Mouse (Mus musculus) ovary, postnatal 10 days (tissue): Measurements from ENCODE around the gene Nlgn1.

Source experiments
- DNase-seq: peaks from one replicate; pipeline ENCODE4 v3.0.0; 2022; ENCODE audit warnings: low spot score

Nlgn1 gene

DNA sequence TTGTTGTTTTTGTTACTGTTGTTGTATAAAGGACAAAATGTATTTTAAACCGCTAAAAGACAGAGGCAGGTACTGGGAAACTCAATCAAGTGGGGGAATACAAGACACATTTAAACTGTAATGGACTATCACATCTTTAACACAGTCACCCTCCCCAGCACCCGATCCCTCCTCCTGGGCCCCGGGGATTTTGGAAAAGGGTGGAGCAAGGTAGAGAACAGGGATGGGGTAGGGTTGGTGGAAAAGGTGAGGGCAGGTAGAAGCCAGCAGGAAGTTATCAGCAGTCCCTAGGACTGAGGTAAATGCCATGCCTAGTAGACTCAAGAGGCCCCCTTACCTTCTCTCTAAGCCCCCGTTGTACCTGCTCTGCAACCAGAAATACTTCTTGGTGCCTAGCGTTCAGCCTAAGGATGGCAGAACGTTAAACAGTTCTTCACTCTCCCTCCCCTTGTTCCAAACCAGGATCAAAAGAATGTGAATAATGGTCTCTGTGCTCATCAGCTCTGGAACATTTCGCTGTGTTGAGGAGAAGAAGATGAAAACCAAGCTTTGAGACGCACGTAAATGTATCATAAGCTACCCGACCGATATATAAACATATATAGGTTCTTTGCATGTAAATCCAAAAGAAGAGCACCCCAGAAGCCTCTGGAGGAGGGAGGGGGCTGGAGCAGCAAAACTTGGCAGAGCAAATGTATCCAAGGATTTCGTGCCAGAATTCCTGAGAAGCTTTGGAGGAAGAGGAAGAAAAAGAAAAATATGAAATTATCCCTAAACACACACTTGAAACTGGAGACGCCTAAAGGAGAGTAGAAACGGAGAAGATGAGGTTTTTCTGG, at the start of gene Nlgn1:
Gene Nlgn1 (minus strand): TSS at position 61 of the 839 bp plus-strand sequence.
- DNase-seq: no peak

DNA sequence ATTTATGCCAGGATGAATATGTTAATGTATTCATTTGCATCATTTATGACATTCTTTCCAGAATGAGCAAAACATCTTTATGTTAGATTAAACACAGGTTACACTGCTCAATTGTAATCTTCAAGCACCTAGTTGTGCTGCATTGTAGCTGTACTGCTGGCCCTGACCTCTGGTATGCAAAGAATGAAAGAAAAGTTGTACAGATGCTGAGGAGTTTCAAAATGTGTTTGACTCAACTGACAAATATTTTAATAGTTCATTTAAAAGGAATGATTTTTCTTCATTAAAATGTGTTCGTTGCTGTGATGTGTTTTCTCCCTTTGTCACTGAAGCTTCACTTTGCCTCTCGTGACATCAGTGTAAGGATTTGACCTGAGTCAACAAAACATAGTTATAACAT, 46.0 kb upstream of the Nlgn1 start:
- DNase-seq: no peak

DNA sequence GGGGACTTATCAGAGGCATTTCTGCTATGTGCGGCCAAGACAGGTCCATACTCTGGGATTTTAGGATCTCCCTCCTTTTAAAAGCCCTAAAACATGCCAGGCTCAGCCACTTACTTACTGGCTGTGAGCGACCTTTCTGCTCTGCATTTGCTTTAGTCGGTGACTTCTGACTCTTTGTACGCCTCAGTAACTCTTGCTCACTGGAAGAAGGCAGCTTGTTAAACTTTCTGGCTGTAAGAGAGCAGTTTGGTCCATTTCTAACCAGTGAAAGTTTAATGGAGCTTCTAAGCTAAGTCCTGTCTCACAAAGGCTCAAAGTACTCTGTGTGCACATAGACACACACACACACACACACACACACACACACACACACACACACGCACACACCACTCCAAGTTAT, 22.8 kb upstream of the Nlgn1 start:
- no peak for DNase-seq

DNA sequence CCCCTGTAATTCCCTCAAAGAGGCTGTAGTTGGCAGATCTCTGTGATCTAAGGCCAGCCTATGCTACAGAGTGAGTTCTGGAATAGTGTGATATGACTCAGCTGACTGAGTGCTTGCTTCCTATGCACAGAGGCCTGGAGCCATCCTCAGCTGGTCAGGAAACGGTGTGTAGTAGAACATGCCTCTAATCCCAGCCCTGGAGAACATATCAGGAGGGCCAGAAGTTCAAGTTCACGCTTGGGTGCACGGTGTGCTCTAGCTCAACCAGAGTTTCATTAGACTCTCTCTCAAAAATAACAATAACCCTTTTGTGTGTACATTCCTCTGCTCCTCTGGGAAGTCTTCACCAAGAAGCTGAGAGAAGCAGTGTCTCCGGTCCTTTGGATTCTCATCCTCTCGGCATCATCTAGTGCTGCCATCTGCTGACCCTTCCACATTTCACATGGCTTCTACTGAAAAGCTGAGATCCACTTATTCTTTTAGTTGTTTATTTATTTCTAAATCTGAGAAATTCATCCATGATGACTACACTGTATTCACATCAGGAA, 22.3 kb upstream of the Nlgn1 start:
- DNase-seq: no peak

DNA sequence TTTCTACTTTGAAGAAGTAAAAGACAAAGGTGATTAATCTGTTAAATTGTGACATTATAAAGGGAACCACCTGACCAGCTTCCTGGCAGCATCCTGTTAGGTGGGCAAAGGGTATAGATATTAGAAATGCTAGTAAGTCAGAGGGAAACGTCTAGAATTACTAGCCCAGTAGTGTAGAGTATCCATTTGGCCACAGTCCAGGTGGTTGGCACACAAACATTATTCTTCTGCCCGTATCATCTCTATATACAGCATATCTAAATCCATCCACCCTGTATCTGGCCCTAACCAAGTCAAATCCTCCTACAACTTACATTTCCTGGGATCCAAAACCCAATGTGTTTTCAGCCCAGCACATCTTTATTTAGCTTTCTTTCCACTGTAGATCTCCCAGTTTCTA, 5.2 kb upstream of the Nlgn1 start:
- no peak for DNase-seq

DNA sequence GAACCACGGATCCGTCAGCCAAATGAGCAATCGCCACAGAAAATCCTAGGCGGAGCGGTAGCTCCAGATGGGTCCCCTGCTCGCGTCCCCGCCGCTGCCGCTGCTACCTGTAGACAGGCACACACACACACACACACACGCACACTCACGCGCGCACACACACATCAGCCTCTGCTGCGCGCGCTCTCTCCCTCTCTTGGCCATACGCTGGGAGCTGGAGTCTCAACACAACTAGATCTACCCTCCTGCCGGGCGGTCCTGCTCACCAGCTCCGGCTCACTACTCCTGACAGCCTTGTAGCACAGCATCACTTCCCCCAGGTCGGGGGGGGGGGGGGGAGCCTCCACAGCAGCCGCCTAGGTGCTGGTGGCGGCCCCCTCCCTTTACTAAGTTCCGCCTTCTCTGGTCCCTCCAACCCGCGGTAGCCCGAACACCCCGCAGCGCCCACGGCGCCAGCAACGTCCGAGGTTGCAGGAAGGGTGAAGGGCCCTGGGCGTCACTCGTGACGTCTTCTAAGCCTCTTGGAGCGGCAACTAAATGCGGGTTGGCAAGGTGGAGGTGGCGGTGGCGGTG, 1.1 kb upstream of the Nlgn1 start:
- DNase-seq: no peak

DNA sequence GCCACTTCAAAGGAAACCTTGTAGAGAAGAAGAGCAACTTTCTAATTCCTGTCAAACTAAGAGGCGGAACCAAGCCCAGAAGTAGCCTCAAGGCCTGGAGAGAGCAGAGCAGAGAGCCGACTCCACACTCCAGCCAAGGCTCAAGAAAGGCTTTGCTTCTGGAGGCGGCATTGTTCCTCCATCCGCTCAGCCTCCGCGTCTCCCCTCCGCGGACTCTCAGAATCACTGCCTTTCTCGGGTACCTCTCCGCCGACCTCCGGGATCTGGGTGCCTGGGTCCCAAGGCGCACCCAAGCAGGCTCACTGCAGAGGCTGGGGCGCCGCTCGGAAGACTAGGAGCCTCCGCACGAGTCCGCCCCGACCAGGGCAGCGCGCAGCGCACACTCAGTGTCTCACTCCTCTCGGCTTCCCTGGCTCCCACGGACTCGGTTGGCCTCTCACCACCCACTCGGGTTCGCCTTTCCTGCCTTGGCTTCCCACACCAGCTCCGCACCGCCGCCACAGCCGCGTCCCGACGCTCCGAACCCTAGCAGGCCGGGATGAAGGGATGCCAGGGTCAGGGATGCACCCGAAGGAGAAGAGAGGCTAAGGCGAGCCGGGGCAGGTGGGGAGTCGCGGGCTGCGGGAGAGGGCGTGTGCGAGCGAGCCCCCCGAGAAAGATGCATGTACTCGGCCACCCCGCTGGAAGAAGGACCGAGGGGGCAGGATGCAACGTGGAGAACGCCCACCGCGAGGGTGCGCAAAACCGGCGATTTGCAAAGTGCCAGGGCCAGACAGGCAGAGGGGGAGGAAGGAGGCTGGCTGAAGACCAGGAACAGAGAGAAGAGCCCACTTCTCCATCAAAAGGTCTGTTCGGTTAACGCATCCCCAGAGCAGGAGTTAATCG, 841 bp downstream of the Nlgn1 start:
- DNase-seq: no peak

DNA sequence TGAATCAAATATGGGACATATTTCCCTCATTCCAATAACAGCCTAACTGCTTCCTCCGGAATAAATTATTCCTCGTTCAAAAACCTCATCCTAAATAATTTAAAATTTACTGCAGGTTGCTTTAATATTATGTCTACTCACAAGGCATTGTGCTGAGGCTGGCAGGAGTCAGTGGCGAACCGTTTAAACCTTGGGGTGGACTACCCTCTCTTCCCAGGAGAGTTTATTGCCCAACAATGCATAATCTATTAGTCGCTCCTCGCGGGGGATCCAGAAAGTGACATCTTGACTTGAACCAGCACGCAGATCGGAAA, 1.4 kb downstream of the Nlgn1 start:
- DNase-seq: no peak

DNA sequence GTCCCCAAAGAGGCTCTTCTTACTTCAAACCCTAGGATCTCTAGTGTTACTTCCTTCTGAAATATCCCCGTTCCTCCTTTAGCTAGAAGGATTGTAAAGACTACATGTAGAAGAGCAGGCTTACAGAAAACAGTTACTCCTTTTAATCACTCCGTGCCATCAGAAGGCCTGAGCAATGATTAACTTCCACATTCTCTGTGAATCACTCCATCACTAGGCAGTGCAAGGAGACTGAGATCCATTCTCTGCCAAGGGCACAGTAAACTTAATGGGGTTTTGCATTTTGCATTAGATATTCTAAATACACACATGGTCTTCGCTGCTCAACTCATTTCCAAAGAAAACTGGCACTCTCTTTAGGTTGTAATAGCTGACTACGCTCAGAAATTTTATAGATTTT, 2.2 kb downstream of the Nlgn1 start:
- no peak for DNase-seq

DNA sequence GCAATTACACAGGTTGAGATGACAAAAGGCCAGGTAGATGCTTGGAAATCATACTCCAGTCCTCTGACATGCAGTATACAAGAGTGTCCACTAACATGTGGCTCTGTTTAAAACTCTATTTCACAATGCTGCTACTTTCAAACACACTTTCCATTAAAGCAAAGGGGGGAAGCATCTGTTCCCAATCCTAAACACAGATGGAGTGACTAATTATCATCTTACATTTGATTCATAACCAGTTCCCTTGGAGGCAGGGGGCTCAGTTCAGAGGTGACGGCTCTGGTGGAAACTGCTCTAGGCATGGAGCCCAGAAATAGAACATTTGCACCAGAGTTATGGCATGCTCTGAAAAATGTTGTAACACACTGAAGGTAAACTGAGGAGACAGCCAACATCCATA, 7.8 kb downstream of the Nlgn1 start:
- no peak for DNase-seq

DNA sequence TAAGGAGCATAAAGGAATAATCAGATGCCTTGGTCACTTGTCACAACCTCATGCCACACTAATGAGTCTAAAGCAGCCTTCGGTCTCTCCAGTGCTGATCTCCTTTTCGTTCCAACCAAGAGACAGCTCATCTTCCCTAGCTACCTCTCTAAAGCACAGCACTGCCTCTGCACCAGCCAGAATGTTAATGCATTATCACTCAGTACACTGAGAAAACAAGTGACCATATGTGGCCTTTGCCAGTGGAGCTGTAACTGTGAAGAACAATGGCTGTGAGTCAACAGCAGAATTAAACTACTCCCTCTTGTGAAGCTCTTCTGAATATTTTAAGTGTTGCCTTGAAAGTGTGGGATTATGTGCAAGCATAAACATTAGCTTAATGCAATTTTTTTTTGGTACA, 14.9 kb downstream of the Nlgn1 start:
- DNase-seq: no peak

DNA sequence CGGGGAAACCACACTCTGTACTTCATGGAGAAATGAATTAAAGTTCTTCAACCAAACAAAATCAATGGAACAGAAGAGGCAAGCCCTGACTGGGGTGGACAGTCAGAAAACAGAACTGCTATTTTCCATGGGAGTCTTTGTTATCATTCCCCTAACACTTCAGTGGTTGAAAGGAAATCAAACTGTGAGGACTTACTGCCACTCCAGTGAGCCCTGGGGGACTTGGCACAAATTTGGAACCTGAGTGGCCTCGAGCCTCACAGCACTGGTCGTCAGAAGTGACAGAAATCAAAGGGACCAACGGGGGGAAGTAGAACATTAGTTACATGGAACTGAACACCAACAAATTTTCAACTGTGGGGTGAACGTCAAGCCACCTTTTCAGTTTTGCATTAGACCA, 34.4 kb downstream of the Nlgn1 start:
- DNase-seq: no peak

DNA sequence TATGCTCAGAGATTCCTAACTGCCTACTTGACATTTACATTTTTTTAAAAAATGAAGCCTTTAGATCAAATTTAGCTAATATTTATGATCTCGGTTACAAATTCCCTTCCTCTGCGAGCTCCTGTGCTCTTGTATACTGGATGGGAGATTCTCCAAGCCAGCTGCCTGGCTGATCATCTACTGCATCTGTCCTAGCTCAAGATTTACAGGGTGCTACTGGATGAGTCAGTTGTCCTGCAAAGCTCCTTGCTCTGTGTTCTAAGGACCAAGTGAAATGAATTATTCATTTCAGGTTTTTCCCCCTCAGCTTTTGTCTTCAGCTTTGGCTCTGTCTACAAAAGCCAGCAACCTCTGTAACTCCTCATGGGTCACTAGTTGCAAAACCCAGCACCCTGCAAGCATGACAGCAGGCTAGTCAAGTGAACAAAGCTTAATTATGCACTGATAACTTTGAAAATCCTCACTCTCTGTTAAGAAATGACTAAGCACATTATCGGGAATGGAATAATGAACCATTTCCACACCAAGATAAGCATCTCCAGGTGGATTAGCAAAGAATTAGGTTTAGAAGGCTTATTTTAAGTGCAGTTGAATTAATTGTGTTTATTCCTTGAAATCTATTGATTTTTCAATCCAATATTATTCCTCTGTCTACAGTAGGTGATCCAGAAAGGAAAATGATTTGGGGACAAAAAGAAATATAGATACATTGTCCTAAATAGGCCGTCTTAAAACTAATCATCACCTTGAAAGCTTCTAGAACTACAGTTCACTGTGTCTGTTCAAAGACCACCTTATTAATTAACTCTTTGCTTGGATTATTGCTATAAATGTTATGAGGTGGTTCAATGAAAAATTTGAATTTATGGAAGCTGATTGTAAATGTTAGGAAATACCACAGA, 61.1 kb downstream of the Nlgn1 start:
- DNase-seq: no peak

DNA sequence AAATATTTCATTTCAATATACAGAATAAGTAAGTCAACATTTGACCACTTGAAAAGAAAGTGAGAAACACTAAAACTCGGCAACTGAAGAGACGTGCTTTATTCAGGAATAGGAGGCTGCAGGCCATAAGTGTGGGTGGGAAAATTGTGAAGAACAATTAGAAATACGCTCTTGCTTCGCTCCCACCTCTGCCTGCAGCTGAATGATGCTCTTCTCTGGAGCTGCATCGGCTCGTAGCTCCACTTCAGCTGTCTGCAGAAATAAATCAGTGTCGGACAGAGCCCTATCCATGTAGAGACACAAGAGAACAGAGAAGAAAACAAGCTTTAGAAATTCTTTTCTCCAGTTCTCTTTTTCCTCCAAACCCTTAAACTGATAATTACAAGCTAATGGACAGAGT, 85.7 kb downstream of the Nlgn1 start:
- no peak for DNase-seq

DNA sequence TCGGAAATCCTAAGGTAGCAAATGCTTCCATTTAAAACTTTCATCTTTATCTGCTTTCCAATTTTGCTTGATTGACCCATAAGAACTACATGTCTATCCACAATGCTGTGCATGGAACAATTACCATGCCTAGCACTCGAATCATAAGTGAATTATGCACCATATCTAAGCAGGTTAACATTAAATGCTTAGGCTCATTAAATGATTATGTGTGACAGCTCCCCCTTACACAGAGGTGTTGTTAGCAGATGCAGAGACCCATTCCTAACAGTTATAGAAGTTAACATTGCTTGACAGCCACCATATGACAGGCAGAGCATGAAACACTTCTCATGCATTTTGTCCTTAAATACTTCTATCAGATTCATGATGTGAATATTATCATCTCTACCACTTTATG, 89.0 kb downstream of the Nlgn1 start:
- DNase-seq: no peak

DNA sequence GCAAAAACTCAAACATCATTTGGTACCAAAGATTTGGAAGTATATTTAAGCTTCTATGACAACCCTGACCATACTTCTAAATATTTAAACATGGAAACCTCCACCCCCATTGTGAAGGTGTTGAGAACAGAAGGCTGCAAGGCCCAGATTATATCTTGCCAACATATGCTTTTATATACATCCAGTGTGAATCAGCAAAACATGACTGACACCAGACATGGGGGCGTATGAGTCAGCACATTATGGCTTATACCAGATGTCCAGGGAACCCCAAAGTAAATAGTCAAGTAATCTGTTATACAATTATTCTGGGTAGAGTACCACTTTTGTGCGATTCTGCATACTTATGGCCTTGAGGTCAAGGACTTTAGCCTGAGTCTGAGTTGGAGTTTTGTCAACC, 102.3 kb downstream of the Nlgn1 start:
- no peak for DNase-seq

DNA sequence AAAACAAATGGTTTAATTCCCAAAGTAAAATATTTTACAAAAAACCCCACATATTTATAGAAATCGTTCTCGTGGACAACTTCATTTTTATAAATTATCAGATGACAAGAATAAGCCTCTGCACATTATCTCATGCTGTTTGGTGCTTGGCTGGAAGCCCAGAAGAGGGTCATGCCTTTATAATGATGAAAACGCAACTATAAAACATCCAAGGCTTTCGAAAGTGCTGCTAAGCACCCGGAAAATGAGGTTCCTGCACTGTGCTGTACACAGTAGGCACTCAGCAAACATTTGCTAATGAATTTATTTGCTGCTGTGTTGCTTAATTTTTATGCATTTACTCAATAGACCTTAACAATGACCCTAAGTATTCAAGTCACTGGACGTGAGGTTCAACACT, 103.4 kb downstream of the Nlgn1 start:
- no peak for DNase-seq

DNA sequence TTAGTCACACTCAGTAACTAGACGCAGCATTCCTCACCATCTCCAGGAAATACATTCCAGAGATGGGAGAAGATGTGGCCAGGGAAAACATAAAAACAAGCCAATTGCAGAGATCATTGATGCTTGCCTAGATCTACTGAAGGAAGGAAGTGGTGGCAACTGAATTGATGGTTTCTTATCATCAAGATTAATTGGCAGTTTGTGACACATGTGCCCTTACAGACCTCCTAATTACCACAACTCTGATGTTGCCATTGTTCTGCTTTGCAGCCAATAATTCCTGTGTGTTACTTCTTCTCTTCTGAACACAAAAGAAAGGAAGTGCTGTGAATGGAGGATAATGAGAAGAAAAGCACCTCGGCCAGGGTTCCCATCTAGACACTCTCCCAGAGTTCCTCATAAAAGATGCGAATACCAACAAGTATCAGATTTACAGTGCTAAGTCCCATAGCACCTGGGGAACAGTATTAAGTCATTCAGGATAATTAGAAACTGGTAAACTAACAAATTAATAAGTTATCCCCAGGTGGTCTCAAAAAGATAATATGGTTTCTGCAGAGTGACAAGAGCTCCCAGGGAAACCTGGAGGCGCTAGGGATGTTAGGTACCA, 104.0 kb downstream of the Nlgn1 start:
- no peak for DNase-seq

DNA sequence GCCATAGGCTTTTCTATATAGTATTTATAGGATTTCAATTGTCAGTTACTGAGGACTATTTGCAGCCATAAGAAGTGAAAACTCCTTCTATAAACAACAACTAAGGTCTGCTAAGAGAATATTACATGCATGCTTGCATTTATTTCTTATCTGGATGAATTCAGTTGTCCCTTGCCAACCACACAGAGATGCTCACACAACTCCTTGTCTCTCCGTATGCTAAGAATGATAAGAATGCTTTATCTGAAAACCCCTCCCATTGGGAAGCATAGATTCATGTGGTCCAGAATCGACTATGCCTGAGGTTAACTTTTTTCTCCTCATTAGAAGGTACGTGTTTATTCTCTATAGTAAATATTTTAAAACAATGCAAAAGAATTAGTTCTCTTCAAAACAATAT, 108.8 kb downstream of the Nlgn1 start:
- no peak for DNase-seq

DNA sequence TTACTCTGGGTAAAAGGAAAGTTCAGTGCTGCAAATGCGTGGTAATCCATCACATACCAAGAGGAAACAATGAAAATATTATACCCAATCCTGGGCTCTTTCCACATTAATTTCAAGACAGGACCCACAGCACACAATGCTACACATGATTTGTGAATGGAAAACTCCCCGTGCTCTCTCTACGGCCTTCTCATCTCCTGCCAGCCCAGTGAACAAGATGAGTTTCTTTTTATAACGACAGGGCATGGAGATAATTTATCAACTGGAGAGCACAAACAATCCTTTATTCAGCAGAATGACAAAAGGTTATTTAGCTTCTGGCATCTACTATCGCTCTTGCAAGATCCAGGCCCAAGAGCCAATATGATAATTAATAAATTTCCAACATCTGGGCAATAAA, 116.0 kb downstream of the Nlgn1 start:
- no peak for DNase-seq

DNA sequence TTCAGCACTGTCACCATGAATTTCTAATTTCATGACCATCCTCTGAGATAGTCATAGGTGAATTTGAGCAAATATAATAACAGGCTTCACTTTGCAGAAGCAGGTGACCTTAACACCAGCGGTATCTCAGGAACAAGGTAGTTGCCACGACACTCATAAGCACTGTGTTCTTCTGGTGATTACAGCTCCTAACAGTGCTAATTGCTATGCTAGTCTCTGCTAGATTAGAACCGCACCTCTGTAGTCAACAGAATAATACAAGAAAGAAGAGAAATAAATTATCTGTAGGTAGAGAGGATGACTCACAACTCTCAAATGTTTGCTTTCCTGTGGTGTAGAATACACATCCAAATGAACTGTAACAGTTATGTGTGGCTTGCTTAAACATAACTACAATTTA, 129.6 kb downstream of the Nlgn1 start:
- no peak for DNase-seq
